Mouse (Mus musculus) heart, postnatal 0 days (tissue): ENCODE results near the gene Pnliprp2.

Experiments used
- CTCF ChIP-seq: IDR thresholded peaks from 2 replicates; pipeline ENCODE4 v1.5.1; 2016; ENCODE audit warnings: antibody characterized with exemption, control low read depth, low read depth
- EP300 ChIP-seq: IDR thresholded peaks from 2 replicates; pipeline ENCODE4 v1.6.1; 2016; ENCODE audit warnings: antibody characterized with exemption, low read depth

GRCm38 (mm10) chr19:58818571-58819415 lies 59.3 kb downstream of the Pnliprp2 start:
- no peak for TF ChIP-seq CTCF
- TF ChIP-seq EP300: no peak
